Mouse (Mus musculus): ENCODE measurements around the gene Zfp553.

GRCm38 (mm10) chr7:127195544-127196295 is 37.1 kb upstream of the Zfp553 start, which contains the start of gene Cd2bp2:
- TF ChIP-seq CTCF (IDR thresholded peaks at IDR 0.05; ENCODE audit: low read depth, low read length): no peak
- no peak for TF ChIP-seq POLR2A (IDR thresholded peaks at IDR 0.05; ENCODE audit: borderline replicate concordance, low read depth, low read length)

Measured in bone marrow macrophage, adult 2 months (primary cell).